29 mouse cellular contexts compared by ENCODE assay signal in the genomic region with DNA sequence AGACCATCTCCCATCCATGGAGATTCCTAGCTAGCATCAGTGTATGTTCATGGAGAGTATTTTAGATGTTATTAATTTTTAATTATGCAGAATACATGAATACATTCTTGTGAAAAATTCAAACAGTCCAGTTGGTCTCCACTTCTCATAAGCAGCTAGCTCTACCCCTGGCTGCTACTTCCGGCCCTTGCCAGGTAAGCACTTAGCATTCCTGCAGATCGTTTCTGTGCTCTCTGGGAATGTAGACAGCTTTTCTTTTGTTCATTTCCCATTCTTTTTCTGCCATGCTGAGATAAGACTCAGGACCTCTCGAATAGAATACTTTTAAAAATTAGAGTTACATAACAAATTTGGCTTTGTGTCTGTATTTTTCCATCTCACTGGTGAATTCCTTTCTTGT. TPM values are rescaled to one million over a fixed set of nuclear protein-coding genes. Genes with fewer than 3 reads are reported as not detected.
DNase-seq lines count a peak whose midpoint lies in the region; ATAC-seq and TF ChIP-seq lines count a peak whose summit lies in the region.
"Had no signal": no experiment of that assay in that cellular context is flagged by ENCODE, and none has a peak within 500 bp of the region (broad histone marks: within the 10 kb centered on the region; RNA-seq: fewer than 3 reads in every experiment).

No protein-coding gene starts in this region.

- TF ChIP-seq CTCF in lung, embryonic 14.5 days (IDR thresholded peaks at IDR 0.05; ENCODE audit: low read depth): no peak
- no peak for TF ChIP-seq CTCF in lung, adult 2 months (IDR thresholded peaks at IDR 0.05; ENCODE audit: insufficient read depth, low read length)

- TF ChIP-seq POLR2A in lung, adult 2 months (IDR thresholded peaks at IDR 0.05; ENCODE audit: borderline replicate concordance, extremely low read depth, low read depth, low read length): no peak

- H3K27me3 ChIP-seq in lung, embryonic 14.5 days (ENCODE audit: insufficient read depth, low read length): no peaks in the 10 kb centered on the region
- no peaks in the 10 kb centered on the region for H3K27me3 ChIP-seq in lung, embryonic 16.5 days (ENCODE audit: control insufficient read depth, insufficient read depth, low read depth, low read length)
- H3K27me3 ChIP-seq: embryonic facial prominence, embryonic 13.5 days; embryonic facial prominence, embryonic 15.5 days; forebrain, embryonic 12.5 days; Patski had no signal

- no peak overlapping the region for H3K4me2 ChIP-seq in lung, embryonic 14.5 days
- H3K4me2 ChIP-seq in lung, embryonic 16.5 days (ENCODE audit: low read depth, low read length): no peak overlapping the region
- H3K4me2 ChIP-seq: embryonic facial prominence, embryonic 13.5 days; embryonic facial prominence, embryonic 15.5 days; forebrain, embryonic 12.5 days had no signal

- no peaks in the 10 kb centered on the region for H3K36me3 ChIP-seq in lung, embryonic 14.5 days (ENCODE audit: insufficient read depth)
- no peaks in the 10 kb centered on the region for H3K36me3 ChIP-seq in lung, embryonic 16.5 days (ENCODE audit: control insufficient read depth, insufficient read depth, low read length)
- H3K36me3 ChIP-seq: embryonic facial prominence, embryonic 13.5 days; embryonic facial prominence, embryonic 15.5 days; forebrain, embryonic 10.5 days; forebrain, embryonic 12.5 days; G1E had no signal

- H3K27ac ChIP-seq in lung, embryonic 14.5 days (ENCODE audit: low read depth): peak overlapping the region; percentile 70
- H3K27ac ChIP-seq in lung, embryonic 16.5 days (ENCODE audit: low read length): peak overlapping the region; percentile 87
- H3K27ac ChIP-seq: embryonic facial prominence, embryonic 13.5 days; embryonic facial prominence, embryonic 15.5 days; forebrain, embryonic 10.5 days; forebrain, embryonic 12.5 days had no signal

- no peak for ATAC-seq in lung, embryonic 14.5 days (ENCODE audit: insufficient read depth)
- ATAC-seq in lung, embryonic 16.5 days (ENCODE audit: low read depth): peak; percentile 62; the same call in 1 of the 2 replicates
- ATAC-seq: activated CD4-positive, CD25-positive, alpha-beta regulatory T cell, adult 4 months; CD4-positive, CD25-positive, alpha-beta regulatory T cell, adult 4 months; forebrain, embryonic 14.5 days; forebrain, embryonic 16.5 days; Patski had no signal

- no peak overlapping the region for H3K4me3 ChIP-seq in lung, embryonic 14.5 days (ENCODE audit: low read depth, low read length)
- no peak overlapping the region for H3K4me3 ChIP-seq in lung, embryonic 16.5 days (ENCODE audit: low read length)
- no peak overlapping the region for H3K4me3 ChIP-seq in lung, adult 2 months (replicated peaks; ENCODE audit: extremely low read depth, low read depth, low read length)
- H3K4me3 ChIP-seq: embryonic facial prominence, embryonic 13.5 days; embryonic facial prominence, embryonic 15.5 days; erythroblast, embryonic 14.5 days; forebrain, embryonic 10.5 days; forebrain, embryonic 12.5 days had no signal

- 55% methylated on average over 3 of the region's 3 CpGs for WGBS in lung, embryonic 14.5 days
- 44% methylated on average over 3 of the region's 3 CpGs for WGBS in lung, embryonic 16.5 days
- 51% methylated on average over 3 of the region's 3 CpGs for WGBS in lung, adult 2 months

- no peaks in the 10 kb centered on the region for H3K9me3 ChIP-seq in lung, embryonic 14.5 days (ENCODE audit: low read depth, low read length)
- H3K9me3 ChIP-seq in lung, embryonic 16.5 days (ENCODE audit: control insufficient read depth, low read length): no peaks in the 10 kb centered on the region
- H3K9me3 ChIP-seq: embryonic facial prominence, embryonic 13.5 days; embryonic facial prominence, embryonic 15.5 days; forebrain, embryonic 10.5 days; forebrain, embryonic 12.5 days; G1E had no signal

- peak; percentile 27 for DNase-seq in lung, embryonic 14.5 days
- no peak for DNase-seq in lung, adult 18-20 months
- no peak for DNase-seq in lung, adult 2 months
- peak; percentile 24 for DNase-seq in brain, adult 2 months (ENCODE audit: low read depth, low spot score)
- DNase-seq in lung, postnatal 36 days: peak; percentile 41
- DNase-seq in adrenal gland, postnatal 10 days: no peak
- DNase-seq: adrenal gland, adult 8-10 months; adrenal gland, postnatal 25 days; B cell, adult 2 months; cerebellum, adult 11 months; cerebellum, adult 18-20 months; cerebellum, adult 8-10 months; cerebellum, adult 9-11 months; cerebellum, postnatal 14 days; cerebellum, postnatal 36 days; embryo, embryonic 11 days had no signal

- no peaks in the 10 kb centered on the region for H3K4me1 ChIP-seq in lung, embryonic 14.5 days (ENCODE audit: insufficient read depth)
- 0 out of 2 replicates have a peak, but pooled peaks cover 2% of the 10 kb centered on the region for H3K4me1 ChIP-seq in lung, embryonic 16.5 days (replicated peaks; ENCODE audit: control insufficient read depth, insufficient read depth, low read length)
- H3K4me1 ChIP-seq in lung, adult 2 months (ENCODE audit: control insufficient read depth, insufficient read depth, low read length): peaks cover 2% of the 10 kb centered on the region; the same call in 1 of the 2 replicates
- H3K4me1 ChIP-seq: embryonic facial prominence, embryonic 15.5 days; forebrain, embryonic 10.5 days; forebrain, embryonic 12.5 days had no signal

- no peak overlapping the region for H3K9ac ChIP-seq in lung, embryonic 14.5 days
- no peak overlapping the region for H3K9ac ChIP-seq in lung, embryonic 16.5 days (ENCODE audit: low read length)
- H3K9ac ChIP-seq: embryonic facial prominence, embryonic 13.5 days; embryonic facial prominence, embryonic 15.5 days; forebrain, embryonic 12.5 days had no signal

RNA-seq across cellular contexts. Expression of a gene that starts 10.3 kb away (rescaled TPM):
- 118 and 126 TPM in 2 replicates for polyA plus RNA-seq in lung, embryonic 14.5 days (2014; fragmentation: Nextera tagmentation; extraction: Ambion mirVana)
- 80.2 and 86.2 TPM in 2 replicates for polyA plus RNA-seq in lung, embryonic 16.5 days (2015; fragmentation: Nextera tagmentation; extraction: Ambion mirVana)
- 10.7 and 15.9 TPM in 2 replicates for polyA plus RNA-seq in lung, adult 2 months (2012; rRNA removed)
- total RNA-seq in adrenal gland, postnatal 10 days (2021): 10 to 100 TPM; 17.3 to 21.1 TPM

RNA-seq across cellular contexts. Expression of a gene that starts 25.2 kb away (rescaled TPM):
- 57.4 and 71.3 TPM in 2 replicates for polyA plus RNA-seq in lung, embryonic 14.5 days (2014; fragmentation: Nextera tagmentation; extraction: Ambion mirVana)
- polyA plus RNA-seq in lung, embryonic 16.5 days (2015; fragmentation: Nextera tagmentation; extraction: Ambion mirVana): 219 and 314 TPM in 2 replicates
- 417 and 493 TPM in 2 replicates for polyA plus RNA-seq in lung, adult 2 months (2012; rRNA removed)
- total RNA-seq in adrenal gland, postnatal 10 days (2021): 100 to 1,000 TPM; 147 to 449 TPM

RNA-seq across cellular contexts. Expression of a gene that starts 31.6 kb away (rescaled TPM):
- 12.3 and 15.2 TPM in 2 replicates for polyA plus RNA-seq in lung, embryonic 14.5 days (2014; fragmentation: Nextera tagmentation; extraction: Ambion mirVana)
- polyA plus RNA-seq in lung, embryonic 16.5 days (2015; fragmentation: Nextera tagmentation; extraction: Ambion mirVana): 40.6 and 63.7 TPM in 2 replicates
- polyA plus RNA-seq in lung, adult 2 months (2012; rRNA removed): 32.2 and 56.0 TPM in 2 replicates
- total RNA-seq in adrenal gland, postnatal 10 days (2021): 100 to 1,000 TPM in 1 of 2 experiments, 10 to 100 TPM in 1; 67.8 to 348 TPM
- polyA plus RNA-seq: activated CD4-positive, CD25-positive, alpha-beta regulatory T cell, adult 4 months; CD4-positive, CD25-positive, alpha-beta regulatory T cell, adult 4 months had no signal

RNA-seq across cellular contexts. Expression of a gene that starts 51.6 kb away (rescaled TPM):
- polyA plus RNA-seq in lung, embryonic 14.5 days (2014; fragmentation: Nextera tagmentation; extraction: Ambion mirVana): 2.9 TPM in 2 replicates
- 6.3 and 7.7 TPM in 2 replicates for polyA plus RNA-seq in lung, embryonic 16.5 days (2015; fragmentation: Nextera tagmentation; extraction: Ambion mirVana)
- polyA plus RNA-seq in lung, adult 2 months (2012; rRNA removed): 1.4 and 1.6 TPM in 2 replicates
- 10 to 100 TPM in 1 of 2 experiments, 1 to 10 TPM in 1; 7.6 to 11.1 TPM for total RNA-seq in adrenal gland, postnatal 10 days (2021)
- total RNA-seq: common myeloid progenitor, adult 5-6 weeks; G1E had no signal
- polyA plus RNA-seq: activated CD4-positive, CD25-positive, alpha-beta regulatory T cell, adult 4 months; CD4-positive, CD25-positive, alpha-beta regulatory T cell, adult 4 months; erythroblast, embryonic 14.5 days; G1E; Patski had no signal

Comparison
In these comparisons a context has a peak if more than half of its experiments do, and no peak if none do; other contexts are left out.
1. DNase-seq: peak in lung, embryonic 14.5 days (single experiment), brain, adult 2 months (single experiment) and lung, postnatal 36 days (single experiment); none in lung, adult 18-20 months (0 of 2), lung, adult 2 months (single experiment) and adrenal gland, postnatal 10 days (single experiment).